Mouse (Mus musculus): ENCODE results near the gene Hdac7.
A peak's percentile ranks its signal among the peaks of the same experiment; 100 is the strongest.

The Hdac7 gene

DNA sequence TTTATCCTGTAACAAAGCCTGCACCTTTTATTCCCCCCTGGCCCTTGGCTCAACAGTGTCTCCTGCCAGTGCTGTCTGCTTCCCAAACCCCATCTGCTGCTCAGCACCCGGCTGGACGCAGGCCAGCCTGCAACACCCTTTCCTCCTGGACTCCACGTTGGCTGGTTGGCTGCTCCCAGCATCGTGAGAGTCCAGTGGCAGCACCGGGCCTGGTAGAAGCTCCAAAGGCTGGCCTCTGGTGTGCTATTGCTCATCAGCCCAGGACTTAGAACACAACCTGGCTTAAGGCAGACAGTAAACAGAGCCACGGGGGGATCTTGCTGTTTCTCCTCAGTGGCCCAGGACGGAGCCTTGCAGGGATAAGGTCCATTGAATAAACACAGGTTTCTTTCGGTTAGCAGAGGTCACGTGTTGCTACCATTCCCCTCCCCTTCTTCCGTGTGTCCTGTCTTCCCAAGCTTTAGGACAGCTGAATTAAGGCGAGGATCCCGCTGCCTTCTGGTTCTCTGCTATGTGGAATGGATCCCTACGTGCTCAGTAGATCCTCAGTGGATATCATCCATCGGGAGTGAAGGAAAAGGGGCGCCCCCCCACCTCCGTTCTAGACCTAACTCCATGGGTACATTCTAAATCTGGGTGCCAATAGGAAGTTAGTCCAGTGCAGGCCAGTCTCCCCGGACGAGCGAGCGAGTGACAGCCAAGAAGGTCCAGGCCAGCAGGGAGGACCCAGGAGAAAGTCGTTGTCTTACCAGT lies 30.7 kb downstream of the Hdac7 start:
- no peak for DNase-seq

DNA sequence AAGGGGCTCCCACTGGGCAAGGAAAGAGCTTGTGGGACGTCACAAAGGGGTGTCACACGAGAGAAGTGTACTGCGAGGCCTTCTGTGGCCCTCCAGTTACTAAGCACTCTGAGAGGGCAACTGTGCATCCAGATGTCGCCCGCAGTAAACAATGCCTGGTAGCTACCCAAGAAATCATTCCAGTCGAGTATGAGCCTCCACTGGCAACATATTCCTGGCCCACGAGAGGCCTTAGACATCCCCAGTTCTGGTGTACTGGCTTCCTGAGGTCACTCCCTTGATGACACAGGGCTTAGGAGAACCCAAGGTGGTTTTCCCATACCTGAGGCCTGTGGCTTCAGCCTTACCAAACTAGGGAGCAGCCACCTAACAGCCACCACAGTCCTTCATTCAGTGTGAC lies 31.4 kb downstream of the Hdac7 start:
- DNase-seq: no peak

- DNase-seq: no peak
Observed at GRCm38 (mm10) chr15:97812126-97812525, 32.2 kb downstream of the Hdac7 start.

DNA sequence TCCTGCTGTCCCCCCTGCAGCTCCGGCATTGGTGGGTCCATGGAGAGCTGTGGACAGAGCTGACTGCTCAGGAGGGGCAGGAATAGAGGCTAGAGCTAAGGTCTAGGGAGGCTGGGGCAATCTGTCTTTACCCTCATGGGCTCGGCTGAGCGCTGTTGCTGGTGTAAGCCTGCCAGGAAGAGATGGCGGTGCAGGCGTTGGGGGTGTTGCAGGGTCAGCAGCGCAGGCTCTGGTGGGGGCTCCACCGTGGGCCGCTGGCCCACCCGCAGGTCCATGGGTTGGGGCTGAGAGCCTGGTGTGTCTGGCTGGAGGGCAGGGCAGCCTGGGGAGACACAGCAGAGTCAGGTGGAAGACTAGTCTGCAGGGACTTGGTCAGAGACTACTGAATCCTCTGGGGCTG lies 33.0 kb downstream of the Hdac7 start:
- no peak for DNase-seq

- DNase-seq: no peak
Observed at GRCm38 (mm10) chr15:97810399-97810798, 33.9 kb downstream of the Hdac7 start.

DNA sequence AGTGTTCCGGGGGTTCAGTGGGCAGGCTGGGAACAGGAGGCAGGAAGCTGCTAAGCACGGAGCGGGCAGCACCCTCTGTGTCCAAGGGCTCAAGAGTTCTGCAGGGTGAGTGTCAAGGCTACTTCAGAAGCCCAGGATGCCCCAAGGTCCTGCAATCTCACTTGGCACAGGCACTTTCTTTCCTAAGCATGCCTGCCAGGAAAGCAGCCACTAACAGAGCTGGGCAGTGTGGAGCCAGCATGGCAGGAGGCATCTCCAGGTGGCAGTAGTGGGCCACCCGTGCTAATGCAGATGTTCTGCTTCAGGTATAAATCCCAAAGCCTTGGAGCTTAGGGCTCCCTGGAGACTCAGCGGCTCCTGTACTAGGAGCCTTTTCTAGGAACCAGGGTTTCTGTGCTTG lies 34.4 kb downstream of the Hdac7 start:
- DNase-seq: no peak

DNA sequence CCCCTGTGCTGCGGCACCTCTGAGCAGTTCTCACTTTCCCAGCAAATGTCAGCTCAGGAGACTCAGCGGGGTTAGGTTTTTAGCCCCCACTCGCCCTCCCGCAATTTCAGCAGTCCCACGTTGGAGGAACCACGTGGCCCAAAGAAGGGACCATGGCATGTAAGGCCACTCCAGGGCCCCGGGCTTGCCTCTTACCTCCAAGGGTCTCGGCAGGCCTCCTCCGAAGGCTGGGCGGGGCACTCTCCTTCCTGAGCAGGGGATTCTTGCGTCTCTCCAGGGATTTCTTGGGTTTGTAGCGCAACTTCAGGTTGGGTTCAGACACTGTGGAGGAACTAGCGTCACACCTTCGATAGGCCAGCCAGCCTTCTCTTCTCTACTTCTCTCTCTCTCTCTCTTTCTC lies 35.1 kb downstream of the Hdac7 start:
- DNase-seq: no peak

GRCm38 (mm10) chr15:97808532-97808931 lies 35.8 kb downstream of the Hdac7 start:
- DNase-seq: no peak

DNA sequence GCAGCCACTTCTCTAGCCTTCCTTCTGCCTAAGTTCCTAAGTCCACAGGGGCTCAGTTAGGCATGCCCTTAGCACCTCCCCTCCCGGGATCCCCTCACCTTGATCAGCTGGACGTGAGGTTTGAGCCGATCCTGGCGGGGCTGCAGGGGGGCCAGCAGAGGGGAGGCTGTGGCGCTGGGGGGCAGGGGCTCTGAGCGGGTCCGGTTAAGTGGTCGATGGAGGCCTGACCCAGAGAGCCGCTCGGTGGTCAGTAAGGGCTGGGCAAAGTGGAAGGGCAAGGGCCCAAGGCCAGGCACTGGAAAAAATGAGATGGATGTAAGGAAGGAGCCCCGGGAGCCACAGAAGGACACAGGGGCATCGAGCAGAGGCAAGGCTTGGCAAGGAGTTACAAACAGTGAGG lies 36.4 kb downstream of the Hdac7 start:
- DNase-seq: no peak

- no peak for DNase-seq
Observed at GRCm38 (mm10) chr15:97802575-97802974, 41.7 kb downstream of the Hdac7 start.

- DNase-seq: no peak
Observed at GRCm38 (mm10) chr15:97801811-97802210, 42.5 kb downstream of the Hdac7 start.

GRCm38 (mm10) chr15:97800853-97801252 lies 43.4 kb downstream of the Hdac7 start:
- DNase-seq: no peak

- no peak for DNase-seq
Observed at GRCm38 (mm10) chr15:97799446-97799845, 44.9 kb downstream of the Hdac7 start.

- DNase-seq: peak; percentile 35
Observed at GRCm38 (mm10) chr15:97798134-97798533, 46.2 kb downstream of the Hdac7 start.

GRCm38 (mm10) chr15:97796674-97797310 lies 47.5 kb downstream of the Hdac7 start:
- no peak for DNase-seq

GRCm38 (mm10) chr15:97795559-97796235 lies 48.6 kb downstream of the Hdac7 start:
- DNase-seq: no peak

DNA sequence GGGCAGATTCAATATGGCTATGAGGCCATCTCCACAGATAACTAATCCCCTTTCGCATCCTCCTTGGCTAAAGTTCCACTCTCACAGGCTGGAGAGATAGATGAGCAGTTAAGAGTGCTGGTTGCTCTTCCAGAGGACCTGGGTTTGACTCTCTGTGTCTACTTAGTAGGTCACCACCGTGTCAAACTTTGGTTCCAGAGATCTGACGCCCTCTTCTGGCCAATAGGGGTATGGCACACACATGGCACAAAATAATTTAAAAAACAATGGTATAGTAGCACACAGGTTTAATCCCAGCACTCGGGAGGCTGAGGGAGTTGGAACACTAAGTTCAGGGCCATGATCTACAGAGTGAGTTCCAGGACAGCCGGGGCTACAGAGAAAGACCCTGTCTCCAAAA lies 50.0 kb downstream of the Hdac7 start:
- DNase-seq: no peak

DNA sequence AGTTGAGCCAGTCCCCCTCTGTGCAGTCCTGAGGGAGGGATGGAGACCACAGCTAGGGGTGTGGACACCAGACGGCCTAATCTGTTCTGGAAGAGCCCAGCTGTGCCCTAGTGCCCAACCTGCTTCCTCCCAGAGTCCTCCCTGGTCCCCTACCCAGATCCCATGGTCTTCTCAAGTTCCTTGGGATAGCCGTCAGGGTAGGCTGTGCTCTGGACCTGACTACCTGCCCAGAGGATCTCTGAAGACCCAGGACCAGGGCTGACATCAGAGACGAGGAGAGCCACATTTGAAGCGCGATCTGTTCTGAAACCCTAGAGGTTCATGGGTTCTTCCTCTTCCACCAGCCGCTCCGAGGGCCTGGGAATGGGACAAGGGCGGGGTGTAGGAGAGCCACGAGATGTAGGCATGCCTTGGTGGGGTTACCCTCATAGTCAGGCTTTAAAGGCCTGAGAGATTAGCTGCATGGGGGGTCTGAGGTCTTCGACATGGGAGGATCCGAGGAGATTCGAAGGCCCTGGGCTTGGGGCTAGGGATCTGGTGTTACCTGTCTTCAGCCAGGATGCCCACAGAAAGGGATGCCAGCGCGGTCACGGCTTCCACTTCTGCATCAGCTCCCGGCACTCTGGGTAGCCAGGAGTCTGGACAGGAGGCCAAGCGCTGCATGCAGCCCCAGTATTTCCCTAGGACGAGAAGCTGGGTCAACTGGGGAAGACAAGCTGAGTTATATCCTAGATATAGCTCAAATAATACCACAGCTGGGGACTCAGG lies 50.7 kb downstream of the Hdac7 start:
- DNase-seq: no peak

DNA sequence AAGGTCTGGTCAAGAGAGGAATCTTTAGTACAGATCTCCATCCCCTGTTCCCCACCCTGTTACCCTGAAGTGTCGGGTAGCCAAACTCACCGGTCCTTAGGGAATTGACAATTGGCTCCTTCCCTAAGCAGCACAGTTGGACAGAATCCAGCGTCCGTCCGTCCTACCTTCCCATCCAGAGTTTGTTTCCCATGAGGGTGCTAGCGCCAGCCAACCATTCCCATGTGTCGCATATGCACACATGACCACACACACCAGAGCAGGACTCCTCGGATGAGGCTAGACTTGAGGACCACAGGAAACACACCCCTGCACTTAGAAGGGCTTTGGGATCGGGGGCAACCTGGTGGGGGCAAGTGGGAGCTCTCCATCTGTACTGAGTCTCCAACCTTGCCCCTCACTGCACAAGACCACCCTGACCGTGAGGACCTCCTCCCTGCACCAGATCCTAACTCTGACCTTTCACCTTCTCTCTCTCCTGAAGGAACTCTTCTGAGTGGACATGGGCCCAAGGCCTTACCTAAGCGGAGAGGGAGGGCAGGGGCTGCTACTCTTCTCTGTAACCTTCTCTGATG lies 53.1 kb downstream of the Hdac7 start:
- DNase-seq: no peak

GRCm38 (mm10) chr15:97789761-97790505 lies 54.4 kb downstream of the Hdac7 start:
- peak; percentile 73 for DNase-seq

DNA sequence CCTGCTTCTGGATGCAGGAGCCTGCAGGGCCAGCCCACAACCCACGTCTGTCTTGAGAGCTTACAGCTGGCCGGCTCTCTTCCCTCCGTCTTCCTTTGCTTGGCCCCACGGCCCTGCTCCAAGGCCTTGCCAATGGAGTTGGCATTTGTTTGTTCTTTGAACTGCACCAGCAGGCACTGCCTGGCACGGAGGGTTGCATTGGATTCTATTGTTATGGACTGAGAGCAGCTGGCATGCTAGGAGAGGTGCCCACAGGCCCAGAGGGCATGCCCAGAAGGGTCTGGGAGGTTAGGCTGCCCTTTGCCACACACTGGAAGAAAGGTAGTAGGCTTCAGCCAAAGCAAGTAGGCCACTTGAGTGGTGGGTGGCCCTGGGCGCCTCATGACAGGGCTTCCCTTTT lies 55.5 kb downstream of the Hdac7 start:
- no peak for DNase-seq
